Mouse (Mus musculus) heart, postnatal 0 days (tissue): Measurements from ENCODE around the gene Fads2.

Source experiments
- CTCF ChIP-seq: IDR thresholded peaks from 2 replicates; pipeline ENCODE4 v1.5.1; 2016; ENCODE audit warnings: antibody characterized with exemption, control low read depth, low read depth
- EP300 ChIP-seq: IDR thresholded peaks from 2 replicates; pipeline ENCODE4 v1.6.1; 2016; ENCODE audit warnings: antibody characterized with exemption, low read depth

GRCm38 (mm10) chr19:10080384-10080783, 21.2 kb downstream of the Fads2 start:
- no peak for TF ChIP-seq CTCF
- TF ChIP-seq EP300: no peak
